17 mouse cellular contexts compared by ENCODE assay signal in the genomic region with DNA sequence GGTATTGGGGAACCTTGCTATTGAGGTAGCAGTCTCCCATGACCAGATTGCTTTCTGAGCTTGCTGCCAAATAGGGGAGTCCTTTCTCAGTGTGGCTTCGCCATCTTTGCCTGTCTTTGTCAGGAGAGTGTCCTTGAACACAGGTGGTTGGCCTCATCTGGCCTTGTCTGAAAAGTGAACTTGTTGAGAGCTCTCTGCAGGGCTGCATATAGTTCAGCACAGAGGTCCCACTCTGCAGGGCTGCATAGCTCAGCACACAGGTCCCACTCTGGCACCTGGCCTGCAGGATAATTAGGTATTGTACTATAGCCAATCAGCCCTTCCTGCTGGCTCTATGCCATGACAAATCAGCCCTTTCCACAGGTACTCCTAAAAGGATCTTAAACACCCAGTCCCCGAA. TPM values are rescaled to one million over a fixed set of nuclear protein-coding genes. Genes with fewer than 3 reads are reported as not detected.
"Had no signal": no experiment of that assay in that cellular context is flagged by ENCODE, and none has a peak within 500 bp of the region (broad histone marks: within the 10 kb centered on the region; RNA-seq: fewer than 3 reads in every experiment).

No protein-coding gene starts in this region.

- H3K36me3 ChIP-seq: kidney, embryonic 15.5 days; limb, embryonic 15.5 days; liver, embryonic 12.5 days; midbrain, embryonic 12.5 days; neural tube, embryonic 13.5 days; stomach, embryonic 15.5 days had no signal

- H3K9ac ChIP-seq: kidney, embryonic 15.5 days; limb, embryonic 15.5 days; liver, embryonic 12.5 days; midbrain, embryonic 12.5 days; neural tube, embryonic 13.5 days; stomach, embryonic 15.5 days had no signal

- H3K4me2 ChIP-seq: kidney, embryonic 15.5 days; limb, embryonic 15.5 days; liver, embryonic 12.5 days; midbrain, embryonic 12.5 days; neural tube, embryonic 13.5 days; stomach, embryonic 15.5 days had no signal

- ATAC-seq: liver, embryonic 12.5 days; midbrain, embryonic 16.5 days had no signal

- H3K9me3 ChIP-seq: kidney, embryonic 15.5 days; limb, embryonic 15.5 days; liver, embryonic 12.5 days; midbrain, embryonic 12.5 days; neural tube, embryonic 13.5 days; stomach, embryonic 15.5 days had no signal

- H3K27ac ChIP-seq: kidney, embryonic 15.5 days; limb, embryonic 15.5 days; liver, embryonic 12.5 days; midbrain, embryonic 12.5 days; neural tube, embryonic 13.5 days; stomach, embryonic 15.5 days had no signal

- H3K4me3 ChIP-seq: kidney, embryonic 15.5 days; limb, embryonic 15.5 days; liver, embryonic 12.5 days; midbrain, embryonic 12.5 days; neural tube, embryonic 13.5 days; stomach, embryonic 15.5 days had no signal

- H3K27me3 ChIP-seq: kidney, embryonic 15.5 days; limb, embryonic 15.5 days; liver, embryonic 12.5 days; midbrain, embryonic 12.5 days; neural tube, embryonic 13.5 days; stomach, embryonic 15.5 days had no signal

- DNase-seq: kidney, adult 2 months; kidney, postnatal 14 days; left cerebral cortex, postnatal 4 days; lung, postnatal 10 days; retina, postnatal 1 day; right cerebral cortex, postnatal 4 days; spleen, adult 18-20 months; thymus, postnatal 36 days had no signal

- H3K4me1 ChIP-seq: kidney, embryonic 15.5 days; liver, embryonic 12.5 days; midbrain, embryonic 12.5 days; neural tube, embryonic 13.5 days; stomach, embryonic 15.5 days had no signal

RNA-seq across cellular contexts. Expression of gene Fam47e, which starts 5.3 kb away (rescaled TPM):
- total RNA-seq: megakaryocyte-erythroid progenitor cell, adult 5-6 weeks had no signal
- polyA plus RNA-seq: kidney, embryonic 15.5 days; large intestine, adult 2 months; limb, embryonic 15.5 days; midbrain, embryonic 12.5 days had no signal
